Comparison of ENCODE assay signal across 15 mouse cellular contexts in the genomic region with DNA sequence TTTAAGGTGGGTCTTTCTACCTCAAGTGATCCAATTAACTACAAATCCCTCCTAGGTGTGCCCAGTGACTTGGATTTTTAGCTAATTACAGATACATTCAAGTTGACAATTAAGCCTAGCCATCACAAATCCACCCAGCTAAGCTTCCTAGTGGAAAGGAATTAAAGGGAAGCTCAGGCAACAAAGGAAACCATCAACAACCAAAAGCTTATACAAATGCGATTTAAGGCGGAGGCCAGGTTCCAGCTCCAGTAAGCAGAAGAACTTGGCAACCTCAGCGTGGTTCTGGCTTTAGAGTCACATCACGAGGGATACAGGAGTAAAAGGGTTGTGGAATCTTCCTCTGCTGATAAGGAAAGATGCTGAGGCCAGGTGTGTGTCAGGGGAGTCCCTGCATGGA.
"Had no signal": no experiment of that assay in that cellular context is flagged by ENCODE, and none has a peak within 500 bp of the region (broad histone marks: within the 10 kb centered on the region; RNA-seq: fewer than 3 reads in every experiment).

No protein-coding gene starts in this region.

- H3K4me2 ChIP-seq: lung, embryonic 14.5 days; midbrain, embryonic 12.5 days; neural tube, embryonic 13.5 days had no signal

- H3K4me3 ChIP-seq: left cerebral cortex, adult 2 months; midbrain, embryonic 12.5 days; myocyte; neural tube, embryonic 13.5 days had no signal

- H3K9ac ChIP-seq: liver, embryonic 14.5 days; liver, postnatal 0 days; lung, embryonic 14.5 days; midbrain, embryonic 12.5 days; neural tube, embryonic 13.5 days had no signal

- H3K36me3 ChIP-seq: midbrain, embryonic 12.5 days; neural tube, embryonic 13.5 days had no signal

- ATAC-seq: liver, postnatal 0 days; lung, postnatal 0 days; midbrain, embryonic 16.5 days had no signal

- H3K4me1 ChIP-seq: midbrain, embryonic 12.5 days had no signal

- H3K27me3 ChIP-seq: midbrain, embryonic 12.5 days; neural tube, embryonic 13.5 days had no signal

- H3K9me3 ChIP-seq: midbrain, embryonic 12.5 days had no signal

- H3K27ac ChIP-seq: left cerebral cortex, adult 2 months; liver, embryonic 14.5 days; macrophage; midbrain, embryonic 12.5 days; neural tube, embryonic 13.5 days had no signal

- DNase-seq: kidney, adult 2 months; kidney, postnatal 10 days; kidney, postnatal 36 days; layer of hippocampus, postnatal 36 days; liver, postnatal 0 days; lung, embryonic 14.5 days; thymus, postnatal 25 days had no signal
